Mouse (Mus musculus): ENCODE data around the gene Nagk. TPM values are rescaled to one million over a fixed set of nuclear protein-coding genes. Genes with fewer than 3 reads are reported as not detected.
"Not testable (repeated sequence)": the region's sequence is repeated elsewhere in the genome, so short reads cannot be mapped to it uniquely, and the experiment has no call there.

Gene Nagk
- total and polyA plus RNA-seq, 3 experiments, result 6.5 to 50.7 (median 19.2) TPM

- no peak for TF ChIP-seq CTCF (IDR thresholded peaks at IDR 0.05; ENCODE audit: low read depth, low read length)
- no peak for TF ChIP-seq TAL1 (conservative IDR thresholded peaks at IDR 0.05; ENCODE audit: low read depth, low read length)
- TF ChIP-seq GATA2 (IDR thresholded peaks at IDR 0.05; ENCODE audit: borderline replicate concordance, low read depth, low read length), result no peak
- no peak for TF ChIP-seq GATA1 (IDR thresholded peaks at IDR 0.05; ENCODE audit: borderline replicate concordance, low read length)
- TF ChIP-seq POLR2AphosphoS5 (IDR thresholded peaks at IDR 0.05; ENCODE audit: insufficient replicate concordance, low read depth, low read length), result no peak
- Histone ChIP-seq H3K36me3 (replicated peaks) (no peaks in the 10 kb centered on the region), H3K27me3 (ENCODE audit: insufficient read depth, low read length) (no peaks in the 10 kb centered on the region), H3K4me1 (ENCODE audit: insufficient read depth, low read depth, low read length) (no peaks in the 10 kb centered on the region), H3K4me3 (ENCODE audit: low read depth, low read length) (no peak overlapping the region), H3K9me3 (replicated peaks) (no peaks in the 10 kb centered on the region)
- no peak for ATAC-seq (ENCODE audit: extremely low read depth, insufficient number of reproducible peaks, low FRiP score, poor library complexity, severe bottlenecking)
- DNase-seq (ENCODE audit: low spot score), result no peak
Measured at GRCm38 (mm10) chr6:83821856-83822255, 27.1 kb downstream of the Nagk start.

- Histone ChIP-seq H3K27me3 (ENCODE audit: insufficient read depth, low read length) (0 out of 2 replicates have a peak, but pooled peaks cover 4% of the 10 kb centered on the region), H3K36me3 (replicated peaks) (peaks cover 2% of the 10 kb centered on the region)
Measured at GRCm38 (mm10) chr6:83830941-83831605, 36.3 kb downstream of the Nagk start.

GRCm38 (mm10) chr6:83831606-83832123 lies 36.9 kb downstream of the Nagk start, which contains the start of gene Paip2b:
Gene Paip2b, minus strand, starts transcription at chr6:83831741.
- Histone ChIP-seq H3K27me3 (ENCODE audit: insufficient read depth, low read length) (peaks cover 7% of the 10 kb centered on the region; the same call in 1 of the 2 replicates), H3K4me1 (ENCODE audit: insufficient read depth, low read depth, low read length) (peaks cover 13% of the 10 kb centered on the region), H3K4me3 (ENCODE audit: low read depth, low read length) (peak within 1 kb of the TSS; percentile 72), H3K9me3 (replicated peaks) (no peaks in the 10 kb centered on the region; the same call in 1 of the 2 replicates), H3K36me3 (replicated peaks) (peaks cover 2% of the 10 kb centered on the region)
- DNase-seq (ENCODE audit: low spot score) (peak; percentile 79), ATAC-seq (ENCODE audit: extremely low read depth, insufficient number of reproducible peaks, low FRiP score, poor library complexity, severe bottlenecking) (peak; percentile 97)
- no peak for TF ChIP-seq CTCF (IDR thresholded peaks at IDR 0.05; ENCODE audit: low read depth, low read length)
- TF ChIP-seq POLR2AphosphoS5 (IDR thresholded peaks at IDR 0.05; ENCODE audit: insufficient replicate concordance, low read depth, low read length), result no peak
- no peak for TF ChIP-seq GATA2 (IDR thresholded peaks at IDR 0.05; ENCODE audit: borderline replicate concordance, low read depth, low read length)
- TF ChIP-seq TAL1 (conservative IDR thresholded peaks at IDR 0.05; ENCODE audit: low read depth, low read length), result no peak
- no peak for TF ChIP-seq GATA1 (IDR thresholded peaks at IDR 0.05; ENCODE audit: borderline replicate concordance, low read length)

More at GRCm38 (mm10) chr6:83830941-83831605, 36.3 kb downstream of the Nagk start:
- Histone ChIP-seq H3K9me3 (replicated peaks) (no peaks in the 10 kb centered on the region; the same call in 1 of the 2 replicates), H3K4me1 (ENCODE audit: insufficient read depth, low read depth, low read length) (peaks cover 13% of the 10 kb centered on the region), H3K4me3 (ENCODE audit: low read depth, low read length) (peak overlapping the region; percentile 72)
- TF ChIP-seq GATA1 (IDR thresholded peaks at IDR 0.05; ENCODE audit: borderline replicate concordance, low read length) (no peak), TAL1 (conservative IDR thresholded peaks at IDR 0.05; ENCODE audit: low read depth, low read length) (no peak), CTCF (IDR thresholded peaks at IDR 0.05; ENCODE audit: low read depth, low read length) (no peak), GATA2 (IDR thresholded peaks at IDR 0.05; ENCODE audit: borderline replicate concordance, low read depth, low read length) (no peak)
- ATAC-seq (ENCODE audit: extremely low read depth, insufficient number of reproducible peaks, low FRiP score, poor library complexity, severe bottlenecking) (no peak), DNase-seq (ENCODE audit: low spot score) (no peak)

- not testable (repeated sequence) for H3K36me3 ChIP-seq (replicated peaks); DNase-seq (ENCODE audit: low spot score); H3K27me3 ChIP-seq (ENCODE audit: insufficient read depth, low read length); ATAC-seq (ENCODE audit: extremely low read depth, insufficient number of reproducible peaks, low FRiP score, poor library complexity, severe bottlenecking); H3K9me3 ChIP-seq (replicated peaks)
- H3K4me1 ChIP-seq (ENCODE audit: insufficient read depth, low read depth, low read length), result peaks cover 13% of the 10 kb centered on the region
- H3K4me3 ChIP-seq (ENCODE audit: low read depth, low read length), result peak overlapping the region; percentile 16; the same call in 1 of the 2 replicates
Measured at GRCm38 (mm10) chr6:83832393-83832792, 37.6 kb downstream of the Nagk start.

- DNase-seq (ENCODE audit: low spot score) (no peak), ATAC-seq (ENCODE audit: extremely low read depth, insufficient number of reproducible peaks, low FRiP score, poor library complexity, severe bottlenecking) (no peak)
- Histone ChIP-seq H3K27me3 (ENCODE audit: insufficient read depth, low read length) (peaks cover 7% of the 10 kb centered on the region), H3K36me3 (replicated peaks) (no peaks in the 10 kb centered on the region), H3K4me1 (ENCODE audit: insufficient read depth, low read depth, low read length) (peaks cover 5% of the 10 kb centered on the region; the same call in 1 of the 2 replicates), H3K4me3 (ENCODE audit: low read depth, low read length) (no peak overlapping the region), H3K9me3 (replicated peaks) (no peaks in the 10 kb centered on the region)
- TF ChIP-seq TAL1 (conservative IDR thresholded peaks at IDR 0.05; ENCODE audit: low read depth, low read length) (no peak), GATA1 (IDR thresholded peaks at IDR 0.05; ENCODE audit: borderline replicate concordance, low read length) (no peak), CTCF (IDR thresholded peaks at IDR 0.05; ENCODE audit: low read depth, low read length) (no peak), GATA2 (IDR thresholded peaks at IDR 0.05; ENCODE audit: borderline replicate concordance, low read depth, low read length) (no peak), POLR2AphosphoS5 (IDR thresholded peaks at IDR 0.05; ENCODE audit: insufficient replicate concordance, low read depth, low read length) (no peak)
Measured at GRCm38 (mm10) chr6:83836826-83837225, 42.0 kb downstream of the Nagk start.

GRCm38 (mm10) chr6:83838046-83838445 lies 43.3 kb downstream of the Nagk start:
- Histone ChIP-seq H3K4me3 (ENCODE audit: low read depth, low read length) (no peak overlapping the region), H3K9me3 (replicated peaks) (no peaks in the 10 kb centered on the region), H3K36me3 (replicated peaks) (no peaks in the 10 kb centered on the region), H3K27me3 (ENCODE audit: insufficient read depth, low read length) (peaks cover 7% of the 10 kb centered on the region), H3K4me1 (ENCODE audit: insufficient read depth, low read depth, low read length) (no peaks in the 10 kb centered on the region)
- ATAC-seq (ENCODE audit: extremely low read depth, insufficient number of reproducible peaks, low FRiP score, poor library complexity, severe bottlenecking), result no peak
- no peak for DNase-seq (ENCODE audit: low spot score)
- TF ChIP-seq CTCF (IDR thresholded peaks at IDR 0.05; ENCODE audit: low read depth, low read length) (no peak), GATA1 (IDR thresholded peaks at IDR 0.05; ENCODE audit: borderline replicate concordance, low read length) (no peak), GATA2 (IDR thresholded peaks at IDR 0.05; ENCODE audit: borderline replicate concordance, low read depth, low read length) (no peak)
